Mouse (Mus musculus) urinary bladder, postnatal 4 days (tissue): ENCODE results near the gene Cenpp.

Experiments
- DNase-seq, 2 experiments: peaks; one replicate each; pipeline ENCODE4 v3.0.0; 2021 to 2022; ENCODE audit warnings: low spot score in 2 of 2

Cenpp gene

GRCm38 (mm10) chr13:49530636-49531035 is 121.9 kb downstream of the Cenpp start:
- no peak for DNase-seq

DNA sequence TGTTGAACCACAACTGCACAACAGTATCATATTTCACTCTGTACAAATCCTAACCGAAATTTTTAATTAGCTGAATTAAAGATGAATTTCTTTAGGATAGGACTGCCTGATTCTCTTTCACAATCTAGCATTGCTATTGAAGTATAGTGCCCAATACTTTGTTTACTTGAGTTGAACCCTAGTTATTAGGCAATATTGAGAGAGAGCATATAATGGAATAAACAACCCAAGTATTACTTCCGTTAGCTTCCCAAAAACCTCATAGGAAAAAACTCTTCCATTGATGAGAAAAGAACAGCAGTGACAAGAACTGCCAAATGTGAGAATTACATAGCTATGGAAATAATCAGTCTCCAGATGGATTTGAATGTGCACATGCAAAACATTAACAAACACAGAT is 126.3 kb downstream of the Cenpp start:
- no peak for DNase-seq

DNA sequence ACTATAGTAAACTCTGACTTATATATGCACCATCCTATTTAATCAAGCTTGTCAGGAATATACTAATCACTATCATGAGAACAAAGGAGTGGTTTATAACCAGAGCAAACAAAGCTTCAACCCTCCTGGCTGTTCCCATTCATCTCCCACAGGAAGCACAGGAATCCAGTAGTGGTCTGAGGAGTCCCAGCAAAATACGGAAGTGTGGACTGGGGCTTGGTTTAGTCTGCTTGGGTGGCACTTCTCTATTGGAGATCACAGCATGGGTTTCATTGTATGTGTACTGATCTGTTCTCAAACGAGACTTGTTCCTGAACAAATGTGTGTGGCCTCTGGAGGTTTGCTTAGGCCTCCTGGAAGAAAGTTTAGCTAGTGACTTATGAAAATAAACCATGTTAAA is 133.8 kb downstream of the Cenpp start:
- no peak for DNase-seq

DNA sequence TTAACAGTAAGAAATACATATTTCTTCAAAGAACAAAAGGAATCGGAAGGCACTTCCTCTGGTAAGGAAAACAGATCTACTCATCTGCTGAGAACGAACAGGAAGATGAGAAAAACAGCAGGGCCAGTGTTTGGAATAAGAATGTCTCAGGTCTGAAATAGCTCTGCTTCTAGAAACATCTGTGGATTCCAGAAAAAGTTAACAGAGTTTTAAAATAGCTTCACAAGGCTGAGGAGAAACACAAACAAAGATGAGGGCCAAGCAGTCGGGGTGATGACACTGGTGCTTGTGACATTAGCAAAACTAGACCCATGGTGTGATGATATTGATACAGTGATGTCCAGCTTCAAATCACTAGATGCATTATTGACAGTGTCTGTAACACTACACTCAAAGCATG is 145.4 kb downstream of the Cenpp start:
- no peak for DNase-seq

- no peak for DNase-seq
Measured at GRCm38 (mm10) chr13:49505776-49506175, 146.8 kb downstream of the Cenpp start.

- no peak for DNase-seq
Measured at GRCm38 (mm10) chr13:49504510-49504909, 148.1 kb downstream of the Cenpp start, which contains the start of gene Ecm2. TSS of gene Ecm2 (plus strand) at chr13:49504810.

DNA sequence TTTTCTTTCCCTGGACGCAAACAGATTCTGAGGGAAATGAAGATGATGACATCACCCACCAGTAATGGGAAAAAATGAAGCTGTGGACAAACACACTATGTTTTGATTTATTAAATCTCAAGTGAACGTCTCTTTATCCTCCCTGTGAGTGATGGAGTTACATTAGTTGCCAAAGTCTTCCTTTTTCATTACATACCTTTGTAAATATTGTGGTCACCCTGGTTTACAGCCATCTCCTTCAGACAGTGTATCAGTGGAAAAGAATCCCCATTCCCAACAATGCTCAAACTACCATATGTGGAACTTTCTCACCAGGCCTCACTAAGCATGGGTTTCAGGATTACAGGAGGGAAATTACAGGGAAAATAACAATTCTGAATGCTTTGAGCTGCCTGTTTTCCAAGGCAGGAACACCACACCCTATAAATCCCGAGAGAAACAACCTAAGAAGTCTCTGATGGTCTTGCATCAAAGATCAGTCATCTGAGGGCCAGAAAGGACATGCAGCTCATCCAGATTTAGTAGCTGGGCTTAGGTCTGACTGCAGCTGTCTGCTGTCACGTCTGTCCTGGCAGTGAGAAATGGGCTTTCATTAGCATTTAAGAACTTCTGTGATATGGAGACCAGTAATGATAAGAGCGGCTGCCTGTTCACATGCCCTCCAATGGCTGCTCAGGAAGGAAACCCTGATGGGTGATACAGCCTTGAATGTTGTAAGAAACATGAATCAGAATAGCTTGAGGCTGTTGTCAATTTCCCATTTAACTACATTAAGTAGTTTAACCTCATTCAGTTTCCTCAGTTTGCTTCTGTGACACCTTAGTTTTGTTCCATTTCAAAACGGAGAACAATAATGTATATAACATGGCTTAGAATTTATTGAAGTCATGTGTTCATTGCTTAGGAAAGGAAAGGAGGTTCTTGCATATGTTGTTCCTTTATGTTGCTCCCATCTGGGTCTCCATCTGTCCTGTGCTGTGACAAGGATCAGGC is 159.9 kb downstream of the Cenpp start, which contains the start of gene Tes3-ps:
TSS of gene Tes3-ps (plus strand) at position 943 of the 993 bp plus-strand sequence.
- no peak for DNase-seq

DNA sequence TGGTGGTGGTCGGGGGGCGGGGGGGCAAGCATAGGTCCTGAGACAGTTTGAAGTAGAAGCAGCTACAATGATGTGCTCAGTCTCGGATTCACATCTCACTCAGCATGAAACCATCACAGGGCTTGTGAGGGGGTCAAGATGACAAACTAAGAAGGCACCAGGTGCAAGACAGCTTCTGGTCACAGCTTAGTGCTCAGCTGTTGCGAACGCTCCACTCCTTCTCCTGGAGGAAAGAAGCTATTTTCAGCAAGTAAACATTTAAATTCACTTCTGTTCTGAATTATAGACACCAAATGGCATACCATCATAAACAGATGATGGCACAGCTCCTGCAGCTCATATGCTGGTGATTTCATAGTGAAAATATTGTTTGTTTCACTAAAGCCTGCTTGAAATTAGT is 167.2 kb downstream of the Cenpp start:
- DNase-seq: no peak

DNA sequence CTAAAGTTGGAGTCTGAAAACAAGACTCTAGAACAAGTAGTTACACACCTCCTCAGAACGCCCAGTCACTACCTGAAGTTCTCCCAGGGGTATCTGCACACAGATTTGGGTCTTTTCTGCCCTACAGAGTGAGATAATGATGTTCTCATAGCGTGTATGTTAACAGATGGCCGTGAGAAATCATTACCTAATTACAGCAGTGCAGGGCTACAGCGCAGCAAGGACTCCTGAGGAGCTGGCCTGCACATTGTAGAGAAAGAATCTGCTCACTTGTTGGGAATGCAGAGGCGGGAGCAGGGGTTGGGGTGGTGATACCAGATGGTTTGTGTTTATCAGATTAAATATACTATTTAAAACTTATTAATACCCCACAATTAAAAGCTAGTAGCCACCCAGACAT is 172.0 kb downstream of the Cenpp start:
- no peak for DNase-seq

DNA sequence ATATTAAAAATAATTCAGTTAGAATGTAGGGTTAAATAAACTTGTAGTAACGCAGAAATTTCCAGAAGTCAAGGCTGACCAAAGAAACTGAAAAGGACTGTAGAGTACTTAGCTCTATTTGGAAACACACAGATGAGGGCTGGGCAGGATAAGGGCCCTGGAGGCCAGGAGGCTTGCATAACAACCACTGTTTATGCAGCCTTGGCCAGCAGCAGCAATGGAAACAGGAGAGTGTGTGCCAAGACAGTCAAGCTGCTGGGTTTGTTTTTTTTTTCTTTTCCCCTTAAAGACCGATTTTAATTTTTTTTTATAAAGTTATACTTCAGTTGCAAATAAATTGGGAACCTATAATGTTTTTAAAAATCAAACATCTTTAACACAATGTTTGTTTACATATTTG is 172.5 kb downstream of the Cenpp start:
- peak; percentile 68 to 74 for DNase-seq

GRCm38 (mm10) chr13:49479399-49479798 is 173.2 kb downstream of the Cenpp start:
- DNase-seq: peak in 1 of 2 experiments; percentile 49

DNA sequence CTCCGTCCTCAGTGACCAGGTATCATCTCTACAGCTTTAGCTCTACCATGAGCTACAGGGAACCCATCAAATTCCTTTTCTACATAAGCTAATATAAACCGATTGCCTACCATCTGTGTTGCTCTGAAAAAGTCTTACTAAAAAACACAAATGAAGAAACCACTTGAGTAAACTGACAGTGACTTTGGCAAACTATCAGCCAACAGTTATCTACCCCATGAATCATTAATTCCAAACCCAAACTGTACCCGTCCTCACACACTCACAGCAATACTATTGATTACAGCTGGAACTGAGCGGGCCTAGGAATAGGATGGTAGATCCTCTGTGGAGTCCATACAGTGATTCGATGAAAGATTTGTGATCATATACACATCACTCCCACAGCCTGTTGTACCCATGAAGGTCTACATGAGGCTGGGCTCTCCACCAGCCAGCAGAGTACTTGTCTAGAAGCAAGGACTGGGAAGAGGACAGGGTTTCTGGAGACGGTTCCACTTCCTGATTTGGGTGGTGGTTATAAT is 173.7 kb downstream of the Cenpp start:
- no peak for DNase-seq

GRCm38 (mm10) chr13:49477887-49478286 is 174.7 kb downstream of the Cenpp start:
- no peak for DNase-seq

GRCm38 (mm10) chr13:49472676-49473005 is 179.9 kb downstream of the Cenpp start:
- no peak for DNase-seq

- DNase-seq: no peak
Measured at GRCm38 (mm10) chr13:49471981-49472675, 180.5 kb downstream of the Cenpp start.

- DNase-seq: no peak
Measured at GRCm38 (mm10) chr13:49470806-49471205, 181.8 kb downstream of the Cenpp start.

- DNase-seq: no peak
Measured at GRCm38 (mm10) chr13:49470319-49470718, 182.3 kb downstream of the Cenpp start.

DNA sequence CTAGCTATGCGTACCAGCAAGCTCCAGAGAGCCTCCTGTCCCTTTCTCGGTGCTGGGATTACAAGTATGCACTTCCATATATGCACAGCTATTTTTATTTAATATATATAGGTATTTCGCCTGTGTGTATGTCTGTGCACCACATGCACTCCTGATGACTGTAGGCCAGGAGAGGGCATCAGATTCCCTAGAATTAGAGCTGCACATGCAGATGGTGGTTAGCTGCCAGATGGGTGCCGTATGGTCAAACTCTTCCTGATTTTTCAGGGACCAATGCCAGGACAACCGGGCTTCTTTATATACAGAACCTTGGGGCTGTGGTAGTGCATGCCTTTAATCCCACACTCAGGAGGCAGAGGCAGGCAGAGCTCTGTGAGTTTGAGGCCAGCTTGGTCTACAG is 183.6 kb downstream of the Cenpp start:
- no peak for DNase-seq

GRCm38 (mm10) chr13:49467585-49467984 is 185.0 kb downstream of the Cenpp start:
- no peak for DNase-seq

DNA sequence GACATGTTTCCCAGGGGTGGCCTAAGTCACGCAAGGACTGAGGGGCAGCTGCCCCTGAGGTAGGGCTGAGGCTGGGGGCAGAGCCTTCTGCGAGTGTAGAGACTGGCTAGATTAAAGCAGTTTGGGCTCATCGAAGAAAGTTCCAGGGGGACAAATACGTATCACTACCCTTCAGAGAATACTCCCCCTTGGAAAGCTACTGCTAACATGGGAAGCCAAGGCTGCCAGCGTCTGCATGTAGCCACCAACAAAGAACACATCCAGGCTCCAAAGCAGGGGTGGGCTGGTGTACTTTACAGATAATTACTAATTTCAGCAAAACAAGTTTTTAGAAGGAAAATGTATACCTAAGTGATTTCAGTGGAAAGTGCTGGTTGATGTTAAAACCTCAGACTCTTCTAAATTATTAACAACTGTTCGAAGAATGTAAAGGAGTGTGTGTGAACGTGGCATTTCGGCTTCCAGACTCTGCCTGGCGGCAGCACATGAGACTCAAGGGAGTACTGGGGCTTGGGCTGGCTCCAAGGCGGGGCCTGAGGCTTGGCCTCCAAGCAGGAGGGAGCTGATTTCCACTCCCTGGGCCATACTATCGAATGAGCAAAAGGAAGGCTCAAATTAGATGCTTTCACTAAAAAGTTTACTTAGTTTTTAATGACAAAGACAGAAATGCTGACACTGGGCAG is 186.1 kb downstream of the Cenpp start:
- DNase-seq: peak; percentile 75

GRCm38 (mm10) chr13:49465875-49466274 is 186.7 kb downstream of the Cenpp start:
- DNase-seq: no peak

DNA sequence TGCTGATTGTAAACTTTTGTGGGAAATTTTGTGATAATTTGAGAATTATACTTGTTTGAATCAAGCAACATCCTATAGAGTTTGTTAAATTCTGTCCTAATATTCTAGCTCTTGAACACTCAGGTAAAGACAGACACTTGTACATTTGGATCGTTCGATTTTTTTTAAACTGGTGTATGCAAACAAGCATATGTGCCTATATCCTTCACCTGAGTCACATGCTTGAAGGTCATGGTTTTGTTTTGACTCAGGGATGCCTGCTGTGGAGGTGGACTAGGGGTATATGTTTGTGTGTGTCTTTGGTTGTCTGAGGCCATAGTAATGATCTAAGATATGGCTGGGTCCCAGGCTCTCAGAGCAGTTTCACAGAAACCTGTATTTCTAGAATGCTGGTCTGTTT is 189.7 kb downstream of the Cenpp start:
- no peak for DNase-seq
